ENCODE assay signal across 20 mouse cellular contexts in the genomic region with DNA sequence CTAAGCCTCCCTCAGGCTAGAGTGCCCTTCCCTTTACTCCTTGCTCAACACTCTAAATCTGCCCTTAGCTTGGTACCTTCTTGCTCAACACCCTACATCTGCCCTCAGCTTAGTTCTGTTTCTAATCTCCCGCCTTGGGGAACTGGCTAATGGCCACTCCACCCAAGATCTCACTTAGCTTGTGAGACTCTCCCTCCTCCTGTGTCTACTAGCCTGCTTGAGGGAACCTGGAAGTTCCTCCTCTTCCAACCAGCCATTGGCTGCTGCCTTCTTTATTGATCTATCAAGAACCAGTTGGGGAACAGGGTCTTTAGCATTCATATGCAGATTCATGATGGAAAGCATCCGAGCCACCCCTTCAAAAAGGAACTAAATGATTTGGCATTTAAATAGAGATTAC. TPM values are rescaled to one million over a fixed set of nuclear protein-coding genes. Genes with fewer than 3 reads are reported as not detected.
DNase-seq lines count a peak whose midpoint lies in the region; ATAC-seq and TF ChIP-seq lines count a peak whose summit lies in the region.
"Had no signal": no experiment of that assay in that cellular context is flagged by ENCODE, and none has a peak within 500 bp of the region (broad histone marks: within the 10 kb centered on the region; RNA-seq: fewer than 3 reads in every experiment).

No protein-coding gene starts in this region.

- peaks cover 33% of the 10 kb centered on the region for H3K4me1 ChIP-seq in liver, adult 2 months (ENCODE audit: control insufficient read depth, insufficient read depth, low read length)
- H3K4me1 ChIP-seq in liver, embryonic 12.5 days: peaks cover 12% of the 10 kb centered on the region
- H3K4me1 ChIP-seq in forebrain, postnatal 0 days (ENCODE audit: insufficient read depth): peaks cover 11% of the 10 kb centered on the region; the same call in 1 of the 2 replicates
- H3K4me1 ChIP-seq: stomach, embryonic 15.5 days had no signal

- no peak overlapping the region for H3K4me2 ChIP-seq in liver, embryonic 12.5 days
- no peak overlapping the region for H3K4me2 ChIP-seq in forebrain, postnatal 0 days (ENCODE audit: low read depth)
- H3K4me2 ChIP-seq: embryonic facial prominence, embryonic 13.5 days; hindbrain, embryonic 13.5 days; intestine, embryonic 15.5 days; kidney, embryonic 15.5 days; limb, embryonic 13.5 days; stomach, embryonic 15.5 days had no signal

- no peaks in the 10 kb centered on the region for H3K9me3 ChIP-seq in liver, embryonic 12.5 days (replicated peaks)
- 0 out of 2 replicates have a peak, but pooled peaks cover 5% of the 10 kb centered on the region for H3K9me3 ChIP-seq in forebrain, postnatal 0 days (ENCODE audit: low read length)
- H3K9me3 ChIP-seq: embryonic facial prominence, embryonic 13.5 days; intestine, embryonic 15.5 days; kidney, embryonic 15.5 days; stomach, embryonic 15.5 days had no signal

- peaks cover 7% of the 10 kb centered on the region; the same call in 1 of the 2 replicates for H3K36me3 ChIP-seq in liver, adult 2 months (ENCODE audit: control insufficient read depth, insufficient read depth, low read length)
- peaks cover 5% of the 10 kb centered on the region; the same call in 1 of the 2 replicates for H3K36me3 ChIP-seq in liver, embryonic 12.5 days
- H3K36me3 ChIP-seq in forebrain, postnatal 0 days (ENCODE audit: insufficient read depth): no peaks in the 10 kb centered on the region
- H3K36me3 ChIP-seq: intestine, embryonic 15.5 days; stomach, embryonic 15.5 days had no signal

- no peak for ATAC-seq in liver, embryonic 12.5 days
- peak; percentile 97 for ATAC-seq in monocyte, adult 5-6 weeks (replicated peaks; ENCODE audit: insufficient number of reproducible peaks, low FRiP score, low TSS enrichment, poor library complexity, severe bottlenecking)
- ATAC-seq in forebrain, postnatal 0 days: no peak
- ATAC-seq: activated CD4-positive, CD25-positive, alpha-beta regulatory T cell, adult 4 months; intestine, embryonic 15.5 days had no signal

- TF ChIP-seq POLR2A in liver, adult 2 months (IDR thresholded peaks at IDR 0.05; ENCODE audit: extremely low read depth, insufficient read depth, low read length): no peak

- peaks cover 28% of the 10 kb centered on the region; the same call in 1 of the 2 replicates for H3K79me2 ChIP-seq in liver, adult 2 months (ENCODE audit: control insufficient read depth, insufficient read depth, low read length)

- peak overlapping the region; percentile 34; the same call in 1 of the 2 replicates for H3K27ac ChIP-seq in liver, adult 2 months (replicated peaks; ENCODE audit: insufficient read depth, low read depth, low read length)
- no peak overlapping the region for H3K27ac ChIP-seq in liver, embryonic 12.5 days
- H3K27ac ChIP-seq in forebrain, postnatal 0 days (ENCODE audit: low read depth, low read length): no peak overlapping the region
- H3K27ac ChIP-seq: embryonic facial prominence, embryonic 13.5 days; heart, adult 2 months; hindbrain, embryonic 13.5 days; intestine, embryonic 15.5 days; kidney, embryonic 15.5 days; left cerebral cortex, adult 2 months; limb, embryonic 13.5 days; stomach, embryonic 15.5 days had no signal

- no peak for TF ChIP-seq CTCF in liver, adult 2 months (IDR thresholded peaks at IDR 0.05; ENCODE audit: low read depth, low read length)
- TF ChIP-seq CTCF in forebrain, postnatal 0 days (IDR thresholded peaks at IDR 0.05; ENCODE audit: low read depth): no peak

- no peak overlapping the region for H3K9ac ChIP-seq in liver, adult 2 months (ENCODE audit: low read depth, low read length)
- H3K9ac ChIP-seq in liver, embryonic 12.5 days: no peak overlapping the region
- no peak overlapping the region for H3K9ac ChIP-seq in forebrain, postnatal 0 days
- H3K9ac ChIP-seq: embryonic facial prominence, embryonic 13.5 days; hindbrain, embryonic 13.5 days; intestine, embryonic 15.5 days; kidney, embryonic 15.5 days; limb, embryonic 13.5 days; stomach, embryonic 15.5 days had no signal

- no peak overlapping the region for H3K4me3 ChIP-seq in liver, adult 2 months (ENCODE audit: insufficient read depth, low read depth, low read length)
- no peak overlapping the region for H3K4me3 ChIP-seq in liver, embryonic 12.5 days
- H3K4me3 ChIP-seq in forebrain, postnatal 0 days (ENCODE audit: low read depth, low read length): no peak overlapping the region
- H3K4me3 ChIP-seq: embryonic facial prominence, embryonic 13.5 days; heart, adult 2 months; hindbrain, embryonic 13.5 days; intestine, embryonic 15.5 days; kidney, embryonic 15.5 days; left cerebral cortex, adult 2 months; limb, embryonic 13.5 days; stomach, embryonic 15.5 days had no signal

- no peaks in the 10 kb centered on the region for H3K27me3 ChIP-seq in liver, adult 2 months (ENCODE audit: control insufficient read depth, insufficient read depth, low read length)
- no peaks in the 10 kb centered on the region for H3K27me3 ChIP-seq in liver, embryonic 12.5 days (replicated peaks)
- no peaks in the 10 kb centered on the region for H3K27me3 ChIP-seq in forebrain, postnatal 0 days (ENCODE audit: insufficient read depth, low read length)
- H3K27me3 ChIP-seq: embryonic facial prominence, embryonic 13.5 days; hindbrain, embryonic 13.5 days; intestine, embryonic 15.5 days; kidney, embryonic 15.5 days; limb, embryonic 13.5 days; stomach, embryonic 15.5 days had no signal

- peak; percentile 61 for DNase-seq in liver, adult 2 months (ENCODE audit: extremely low read depth, low read depth, low spot score)
- peak; percentile 87 for DNase-seq in ES-CJ7 (ENCODE audit: low read depth, low spot score)
- DNase-seq in fat pad, adult 2 months (ENCODE audit: extremely low read depth, low read depth, low spot score): peak; percentile 75
- no peak for DNase-seq in right cerebral cortex, postnatal 25 days
- no peak for DNase-seq in forebrain, postnatal 0 days
- DNase-seq: B cell, adult 2 months; cerebellum, adult 11 months; midbrain, embryonic 14.5 days; thymus, postnatal 14 days had no signal

- 60% methylated on average over 2 of the region's 2 CpGs for whole genome bisulfite sequencing in liver, adult 2 months
- 58% methylated on average over 2 of the region's 2 CpGs for WGBS in liver, embryonic 12.5 days (ENCODE audit: insufficient replicate concordance)
- WGBS in forebrain, postnatal 0 days: 59% methylated on average over 2 of the region's 2 CpGs

RNA-seq across cellular contexts. Expression of a gene that starts 5.9 kb away (rescaled TPM):
- total RNA-seq in liver, adult 2 months (2014; rRNA removed): 30.5 and 33.0 TPM in 2 replicates
- polyA plus RNA-seq in liver, adult 2 months (2012; rRNA removed): 6.3 and 6.7 TPM in 2 replicates
- polyA plus RNA-seq in liver, embryonic 12.5 days (2016; fragmentation: Nextera tagmentation; extraction: Ambion mirVana): 10.5 and 10.7 TPM in 2 replicates
- total RNA-seq in monocyte, adult 5-6 weeks (2017): 39.7 to 42.5 TPM (median 39.8 TPM) in 3 replicates
- 48.0 and 57.7 TPM in 2 replicates for total RNA-seq in forebrain, postnatal 0 days (2014; rRNA removed)
- polyA plus RNA-seq in forebrain, postnatal 0 days (2015; fragmentation: Nextera tagmentation; extraction: Ambion mirVana): 44.6 and 47.9 TPM in 2 replicates

RNA-seq across cellular contexts. Expression of a gene that starts 40.3 kb away (rescaled TPM):
- 200 and 215 TPM in 2 replicates for total RNA-seq in liver, adult 2 months (2014; rRNA removed)
- 52.4 and 53.1 TPM in 2 replicates for polyA plus RNA-seq in liver, adult 2 months (2012; rRNA removed)
- 75.5 and 77.4 TPM in 2 replicates for polyA plus RNA-seq in liver, embryonic 12.5 days (2016; fragmentation: Nextera tagmentation; extraction: Ambion mirVana)
- total RNA-seq in monocyte, adult 5-6 weeks (2017): 219 to 284 TPM (median 263 TPM) in 3 replicates
- total RNA-seq in forebrain, postnatal 0 days (2014; rRNA removed): 421 and 468 TPM in 2 replicates
- 409 and 477 TPM in 2 replicates for polyA plus RNA-seq in forebrain, postnatal 0 days (2015; fragmentation: Nextera tagmentation; extraction: Ambion mirVana)

Comparison
In these comparisons a context has a peak if more than half of its experiments do, and no peak if none do; other contexts are left out.
1. DNase-seq: peak in liver, adult 2 months (single experiment), ES-CJ7 (single experiment) and fat pad, adult 2 months (single experiment); none in right cerebral cortex, postnatal 25 days (single experiment) and forebrain, postnatal 0 days (single experiment).